Mouse (Mus musculus): Measurements from ENCODE around the gene Naa80. TPM values are rescaled to one million over a fixed set of nuclear protein-coding genes. Genes with fewer than 3 reads are reported as not detected.

Gene Naa80
- polyA plus RNA-seq, 1 experiment: 35.5 TPM

- TF ChIP-seq GATA1 (IDR thresholded peaks at IDR 0.05; ENCODE audit: low read length): no peak
Measured at GRCm38 (mm10) chr9:107629411-107629730, 50.7 kb downstream of the Naa80 start.

- TF ChIP-seq GATA1 (IDR thresholded peaks at IDR 0.05; ENCODE audit: low read length): no peak
Measured at GRCm38 (mm10) chr9:107629901-107630425, 51.3 kb downstream of the Naa80 start.

GRCm38 (mm10) chr9:107630576-107630975, 51.9 kb downstream of the Naa80 start:
- TF ChIP-seq GATA1 (IDR thresholded peaks at IDR 0.05; ENCODE audit: low read length): no peak

- TF ChIP-seq GATA1 (IDR thresholded peaks at IDR 0.05; ENCODE audit: low read length): no peak
Measured at GRCm38 (mm10) chr9:107631311-107631826, 52.7 kb downstream of the Naa80 start.

- no peak for TF ChIP-seq GATA1 (IDR thresholded peaks at IDR 0.05; ENCODE audit: low read length)
Measured at GRCm38 (mm10) chr9:107631861-107632260, 53.2 kb downstream of the Naa80 start.

GRCm38 (mm10) chr9:107632478-107632877, 53.8 kb downstream of the Naa80 start:
- TF ChIP-seq GATA1 (IDR thresholded peaks at IDR 0.05; ENCODE audit: low read length): no peak

- TF ChIP-seq GATA1 (IDR thresholded peaks at IDR 0.05; ENCODE audit: low read length): no peak
Measured at GRCm38 (mm10) chr9:107633091-107633660, 54.5 kb downstream of the Naa80 start.

Other genes with a start within 250 kb of the Naa80 start
- gene Hemk1, start 240.5 kb upstream of the Naa80 start, polyA plus RNA-seq (2012): 9.0 and 15.2 TPM in 2 replicates
- gene 6430571L13Rik, start 238.3 kb upstream of the Naa80 start, polyA plus RNA-seq (2012): 0.14 and 0.16 TPM in 2 replicates
- gene Cacna2d2, start 179.3 kb upstream of the Naa80 start, polyA plus RNA-seq (2012): not detected in 2 replicates
- 35.6 and 43.9 TPM in 2 replicates for gene Tmem115, start 44.9 kb upstream of the Naa80 start, polyA plus RNA-seq (2012)
- 11.6 and 11.7 TPM in 2 replicates for gene Cyb561d2, start 36.7 kb upstream of the Naa80 start, polyA plus RNA-seq (2012)
- gene Nprl2, start 36.7 kb upstream of the Naa80 start, polyA plus RNA-seq (2012): 0.68 and 0.92 TPM in 2 replicates
- gene Zmynd10, start 31.6 kb upstream of the Naa80 start, polyA plus RNA-seq (2012): 0.28 and 0.44 TPM in 2 replicates
- 10.7 and 15.9 TPM in 2 replicates for gene Rassf1, start 27.3 kb upstream of the Naa80 start, polyA plus RNA-seq (2012)
- gene Tusc2, start 15.6 kb upstream of the Naa80 start, polyA plus RNA-seq (2012): 27.3 and 31.3 TPM in 2 replicates
- 22.8 and 27.1 TPM in 2 replicates for gene Hyal2, start 10.9 kb upstream of the Naa80 start, polyA plus RNA-seq (2012)
- gene Hyal1, start 2.0 kb upstream of the Naa80 start, polyA plus RNA-seq (2012): 1.3 and 1.4 TPM in 2 replicates
- gene Hyal3, start 1.9 kb downstream of the Naa80 start, polyA plus RNA-seq (2012): 0.06 and 0.45 TPM in 2 replicates
- 131 and 135 TPM in 2 replicates for gene Ifrd2, start 8.8 kb downstream of the Naa80 start, polyA plus RNA-seq (2012)
- gene Sema3b, start 30.3 kb downstream of the Naa80 start, polyA plus RNA-seq (2012): not detected in 2 replicates
- 427 and 551 TPM in 2 replicates for gene Gnai2, start 56.5 kb downstream of the Naa80 start, polyA plus RNA-seq (2012)
- gene Slc38a3, start 90.6 kb downstream of the Naa80 start, polyA plus RNA-seq (2012): not detected in 2 replicates
- not detected in 2 replicates for gene Gnat1, start 100.8 kb downstream of the Naa80 start, polyA plus RNA-seq (2012)
- 0.02 and 0.05 TPM in 2 replicates for gene Sema3f, start 131.6 kb downstream of the Naa80 start, polyA plus RNA-seq (2012)
- 16.1 and 25.4 TPM in 2 replicates for gene Rbm5, start 192.1 kb downstream of the Naa80 start, polyA plus RNA-seq (2012)